In the genomic region with DNA sequence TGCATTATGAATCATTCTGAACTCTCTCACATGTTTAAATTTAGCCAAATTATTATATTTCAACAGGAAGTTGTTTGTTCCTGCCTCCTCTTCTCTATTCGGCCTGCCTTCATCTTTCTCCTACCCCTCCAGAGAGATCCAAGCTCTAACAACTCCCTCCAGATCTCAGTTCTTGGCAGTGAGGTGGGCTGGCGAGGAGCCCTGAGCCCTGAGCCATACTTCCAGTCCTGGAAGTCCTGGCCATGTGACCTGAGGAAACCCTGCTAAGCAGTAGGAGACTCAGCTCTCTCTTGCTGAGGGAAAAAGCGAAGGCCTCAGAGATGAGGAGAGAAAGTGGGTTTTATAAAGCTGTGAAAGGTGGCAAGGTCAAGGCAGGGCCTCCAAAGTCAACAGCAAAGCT, we compare ENCODE assay signal across 13 mouse cellular contexts.
DNase-seq lines count a peak whose midpoint lies in the region; ATAC-seq lines count a peak whose summit lies in the region.
"Had no signal": no experiment of that assay in that cellular context is flagged by ENCODE, and none has a peak within 500 bp of the region (broad histone marks: within the 10 kb centered on the region; RNA-seq: fewer than 3 reads in every experiment).

No protein-coding gene starts in this region.

- H3K4me3 ChIP-seq in heart, embryonic 12.5 days, result no peak overlapping the region
- no peak overlapping the region for H3K4me3 ChIP-seq in heart, embryonic 16.5 days (ENCODE audit: low read length)
- no peak overlapping the region for H3K4me3 ChIP-seq in intestine, embryonic 15.5 days (replicated peaks)
- no peak overlapping the region for H3K4me3 ChIP-seq in midbrain, embryonic 15.5 days
- H3K4me3 ChIP-seq: hindbrain, embryonic 15.5 days had no signal

- H3K27me3 ChIP-seq in heart, embryonic 12.5 days (replicated peaks), result 0 out of 2 replicates have a peak, but pooled peaks cover 3% of the 10 kb centered on the region
- no peaks in the 10 kb centered on the region for H3K27me3 ChIP-seq in heart, embryonic 16.5 days (ENCODE audit: control insufficient read depth, insufficient read depth, low read length)
- no peaks in the 10 kb centered on the region; the same call in 1 of the 2 replicates for H3K27me3 ChIP-seq in intestine, embryonic 15.5 days (replicated peaks)
- H3K27me3 ChIP-seq in midbrain, embryonic 15.5 days (replicated peaks), result no peaks in the 10 kb centered on the region
- H3K27me3 ChIP-seq: hindbrain, embryonic 15.5 days had no signal

- 68% methylated on average over 3 of the region's 3 CpGs for WGBS in heart, embryonic 12.5 days
- WGBS in heart, embryonic 16.5 days, result 58% methylated on average over 3 of the region's 3 CpGs
- WGBS in intestine, embryonic 15.5 days, result 63% methylated on average over 3 of the region's 3 CpGs
- 71% methylated on average over 3 of the region's 3 CpGs for WGBS in midbrain, embryonic 15.5 days

- peaks cover 8% of the 10 kb centered on the region for H3K4me1 ChIP-seq in heart, embryonic 12.5 days (replicated peaks)
- H3K4me1 ChIP-seq in heart, embryonic 16.5 days (ENCODE audit: control insufficient read depth, insufficient read depth, low read length), result no peaks in the 10 kb centered on the region
- H3K4me1 ChIP-seq in intestine, embryonic 15.5 days (replicated peaks), result no peaks in the 10 kb centered on the region
- no peaks in the 10 kb centered on the region for H3K4me1 ChIP-seq in midbrain, embryonic 15.5 days
- H3K4me1 ChIP-seq: hindbrain, embryonic 15.5 days had no signal

- no peak overlapping the region for H3K27ac ChIP-seq in heart, embryonic 12.5 days (ENCODE audit: poor library complexity, severe bottlenecking)
- H3K27ac ChIP-seq in heart, embryonic 16.5 days (ENCODE audit: low read length), result no peak overlapping the region
- no peak overlapping the region for H3K27ac ChIP-seq in intestine, embryonic 15.5 days
- H3K27ac ChIP-seq in midbrain, embryonic 15.5 days, result no peak overlapping the region
- H3K27ac ChIP-seq: hindbrain, embryonic 15.5 days had no signal

- peak; percentile 93 for DNase-seq in heart, adult 11 months
- peak; percentile 49 for DNase-seq in urinary bladder, postnatal 14 days (ENCODE audit: low spot score)
- DNase-seq in urinary bladder, adult 2 months (ENCODE audit: low spot score), result no peak
- DNase-seq in retina, embryonic 14.5 days (ENCODE audit: low spot score), result no peak
- DNase-seq: retina, postnatal 1 day; thymus, adult 18-20 months had no signal

- ATAC-seq in heart, embryonic 12.5 days (ENCODE audit: insufficient number of reproducible peaks, low FRiP score), result no peak
- ATAC-seq in heart, embryonic 16.5 days (replicated peaks; ENCODE audit: extremely low read depth, insufficient read depth, low FRiP score), result 0 out of 2 replicates have a peak, but pooled peaks have one; percentile 37
- no peak for ATAC-seq in intestine, embryonic 15.5 days
- ATAC-seq in midbrain, embryonic 15.5 days (replicated peaks), result no peak
- ATAC-seq: activated CD4-positive, CD25-positive, alpha-beta regulatory T cell, adult 4 months; forebrain, embryonic 16.5 days had no signal

- H3K9ac ChIP-seq in heart, embryonic 12.5 days, result no peak overlapping the region
- H3K9ac ChIP-seq in heart, embryonic 16.5 days (ENCODE audit: low read length), result no peak overlapping the region
- H3K9ac ChIP-seq in intestine, embryonic 15.5 days, result no peak overlapping the region
- no peak overlapping the region for H3K9ac ChIP-seq in midbrain, embryonic 15.5 days
- H3K9ac ChIP-seq: hindbrain, embryonic 15.5 days had no signal

- H3K9me3 ChIP-seq in heart, embryonic 12.5 days (replicated peaks), result no peaks in the 10 kb centered on the region
- no peaks in the 10 kb centered on the region for H3K9me3 ChIP-seq in heart, embryonic 16.5 days (replicated peaks; ENCODE audit: control insufficient read depth, low read length)
- no peaks in the 10 kb centered on the region for H3K9me3 ChIP-seq in intestine, embryonic 15.5 days
- H3K9me3 ChIP-seq in midbrain, embryonic 15.5 days, result no peaks in the 10 kb centered on the region
- H3K9me3 ChIP-seq: hindbrain, embryonic 15.5 days had no signal

- no peak overlapping the region for H3K4me2 ChIP-seq in heart, embryonic 12.5 days
- no peak overlapping the region for H3K4me2 ChIP-seq in heart, embryonic 16.5 days (ENCODE audit: low read depth, low read length)
- H3K4me2 ChIP-seq in intestine, embryonic 15.5 days (replicated peaks), result no peak overlapping the region
- no peak overlapping the region for H3K4me2 ChIP-seq in midbrain, embryonic 15.5 days
- H3K4me2 ChIP-seq: hindbrain, embryonic 15.5 days had no signal

- H3K36me3 ChIP-seq in heart, embryonic 12.5 days, result no peaks in the 10 kb centered on the region
- no peaks in the 10 kb centered on the region for H3K36me3 ChIP-seq in heart, embryonic 16.5 days (ENCODE audit: control insufficient read depth, insufficient read depth)
- H3K36me3 ChIP-seq in intestine, embryonic 15.5 days, result no peaks in the 10 kb centered on the region
- H3K36me3 ChIP-seq in midbrain, embryonic 15.5 days (replicated peaks), result no peaks in the 10 kb centered on the region
- H3K36me3 ChIP-seq: hindbrain, embryonic 15.5 days had no signal

Comparison
In these comparisons a context has a peak if more than half of its experiments do, and no peak if none do; other contexts are left out.
1. DNase-seq: peak in heart, adult 11 months (single experiment) and urinary bladder, postnatal 14 days (single experiment); none in urinary bladder, adult 2 months (single experiment) and retina, embryonic 14.5 days (single experiment).